Mouse (Mus musculus): Measurements from ENCODE around the gene Gm1673.

The Gm1673 gene

GRCm38 (mm10) chr5:33997829-33998504 lies 14.7 kb downstream of the Gm1673 start:
- DNase-seq, result no peak

GRCm38 (mm10) chr5:33998505-33998877 lies 15.3 kb downstream of the Gm1673 start:
- DNase-seq, result no peak

- DNase-seq, result no peak
These were observed 16.3 kb downstream of the Gm1673 start for GRCm38 (mm10) chr5:33999466-34000090.

GRCm38 (mm10) chr5:34000809-34001208 lies 17.6 kb downstream of the Gm1673 start:
- DNase-seq, result no peak

- DNase-seq, result no peak
These were observed 18.2 kb downstream of the Gm1673 start for GRCm38 (mm10) chr5:34001401-34001800.

GRCm38 (mm10) chr5:34002636-34003035 lies 19.4 kb downstream of the Gm1673 start:
- no peak for DNase-seq

GRCm38 (mm10) chr5:34004618-34005017 lies 21.4 kb downstream of the Gm1673 start:
- DNase-seq, result no peak

- no peak for DNase-seq
These were observed 23.6 kb downstream of the Gm1673 start for GRCm38 (mm10) chr5:34006832-34007231.

- DNase-seq, result no peak
These were observed 24.2 kb downstream of the Gm1673 start for GRCm38 (mm10) chr5:34007392-34007941.

- no peak for DNase-seq
These were observed 31.4 kb downstream of the Gm1673 start for GRCm38 (mm10) chr5:34014652-34015051.

GRCm38 (mm10) chr5:34018968-34019367 lies 35.7 kb downstream of the Gm1673 start:
- DNase-seq, result no peak

- no peak for DNase-seq
These were observed 46.9 kb downstream of the Gm1673 start for GRCm38 (mm10) chr5:34030101-34030500.

GRCm38 (mm10) chr5:34031022-34031421 lies 47.8 kb downstream of the Gm1673 start:
- DNase-seq, result no peak

- no peak for DNase-seq
These were observed 49.3 kb downstream of the Gm1673 start for GRCm38 (mm10) chr5:34032520-34032919.
